Mouse (Mus musculus): ENCODE results near the gene Sel1l3. TPM values are rescaled to one million over a fixed set of nuclear protein-coding genes. Genes with fewer than 3 reads are reported as not detected.

The Sel1l3 gene
- polyA plus RNA-seq, 1 experiment from 2014 or later: 0.10 TPM

- ATAC-seq: no peak
- H3K27me3 ChIP-seq (replicated peaks): peaks cover 70% of the 10 kb centered on the region
These were observed 1.5 kb downstream of the Sel1l3 start for GRCm38 (mm10) chr5:53212087-53212781.

GRCm38 (mm10) chr5:53211241-53211640, 2.5 kb downstream of the Sel1l3 start:
- H3K4me2 ChIP-seq: no peak overlapping the region
- ATAC-seq: no peak
- no peaks in the 10 kb centered on the region for H3K36me3 ChIP-seq
- no peaks in the 10 kb centered on the region for H3K9me3 ChIP-seq (replicated peaks)
- H3K4me3 ChIP-seq: no peak overlapping the region
- H3K9ac ChIP-seq: no peak overlapping the region
- H3K4me1 ChIP-seq: peaks cover 6% of the 10 kb centered on the region; the same call in 1 of the 2 replicates
- WGBS (ENCODE audit: insufficient replicate concordance): 49% methylated on average over 6 of the region's 6 CpGs
- no peak overlapping the region for H3K27ac ChIP-seq
- peaks cover 69% of the 10 kb centered on the region for H3K27me3 ChIP-seq (replicated peaks)

More at GRCm38 (mm10) chr5:53212087-53212781, 1.5 kb downstream of the Sel1l3 start:
- no peaks in the 10 kb centered on the region for H3K36me3 ChIP-seq
- H3K9ac ChIP-seq: no peak overlapping the region
- WGBS (ENCODE audit: insufficient replicate concordance): 15% methylated on average over 20 of the region's 20 CpGs
- H3K4me2 ChIP-seq: peak overlapping the region; percentile 78
- H3K27ac ChIP-seq: no peak overlapping the region
- peaks cover 6% of the 10 kb centered on the region; the same call in 1 of the 2 replicates for H3K4me1 ChIP-seq
- no peaks in the 10 kb centered on the region for H3K9me3 ChIP-seq (replicated peaks)
- peak overlapping the region; percentile 53 for H3K4me3 ChIP-seq

GRCm38 (mm10) chr5:53210481-53210880, 3.2 kb downstream of the Sel1l3 start:
- Histone ChIP-seq H3K27me3 (replicated peaks) (peaks cover 61% of the 10 kb centered on the region), H3K4me2 (no peak overlapping the region), H3K36me3 (no peaks in the 10 kb centered on the region), H3K4me1 (peaks cover 6% of the 10 kb centered on the region; the same call in 1 of the 2 replicates), H3K9me3 (replicated peaks) (no peaks in the 10 kb centered on the region), H3K9ac (no peak overlapping the region), H3K4me3 (no peak overlapping the region), H3K27ac (no peak overlapping the region)
- no peak for ATAC-seq
- WGBS (ENCODE audit: insufficient replicate concordance): 51% methylated on average over 4 of the region's 4 CpGs

- Histone ChIP-seq H3K9ac (no peak overlapping the region), H3K27me3 (replicated peaks) (peaks cover 54% of the 10 kb centered on the region), H3K36me3 (no peaks in the 10 kb centered on the region), H3K4me2 (no peak overlapping the region), H3K4me1 (peaks cover 6% of the 10 kb centered on the region; the same call in 1 of the 2 replicates), H3K4me3 (no peak overlapping the region), H3K9me3 (replicated peaks) (no peaks in the 10 kb centered on the region), H3K27ac (no peak overlapping the region)
- no peak for ATAC-seq
- 49% methylated on average over 7 of the region's 7 CpGs for WGBS (ENCODE audit: insufficient replicate concordance)
These were observed 4.0 kb downstream of the Sel1l3 start for GRCm38 (mm10) chr5:53209773-53210172.

GRCm38 (mm10) chr5:53208731-53209130, 5.0 kb downstream of the Sel1l3 start:
- H3K27me3 ChIP-seq (replicated peaks): peaks cover 44% of the 10 kb centered on the region
- peaks cover 3% of the 10 kb centered on the region; the same call in 1 of the 2 replicates for H3K4me1 ChIP-seq
- H3K4me2 ChIP-seq: no peak overlapping the region
- H3K4me3 ChIP-seq: no peak overlapping the region
- H3K9me3 ChIP-seq (replicated peaks): no peaks in the 10 kb centered on the region
- no peak overlapping the region for H3K9ac ChIP-seq
- no peaks in the 10 kb centered on the region for H3K36me3 ChIP-seq
- H3K27ac ChIP-seq: no peak overlapping the region
- ATAC-seq: no peak
- 89% methylated on average over 1 of the region's 1 CpGs for WGBS (ENCODE audit: insufficient replicate concordance)

- no peaks in the 10 kb centered on the region for H3K4me1 ChIP-seq
- ATAC-seq: no peak
- H3K9ac ChIP-seq: no peak overlapping the region
- H3K4me2 ChIP-seq: no peak overlapping the region
- no peak overlapping the region for H3K4me3 ChIP-seq
- WGBS (ENCODE audit: insufficient replicate concordance): 68% methylated on average over 5 of the region's 5 CpGs
- peaks cover 22% of the 10 kb centered on the region for H3K27me3 ChIP-seq (replicated peaks)
- no peaks in the 10 kb centered on the region for H3K36me3 ChIP-seq
- no peaks in the 10 kb centered on the region for H3K9me3 ChIP-seq (replicated peaks)
- H3K27ac ChIP-seq: no peak overlapping the region
These were observed 7.2 kb downstream of the Sel1l3 start for GRCm38 (mm10) chr5:53206575-53206974.

GRCm38 (mm10) chr5:53202748-53203147, 11.0 kb downstream of the Sel1l3 start:
- Histone ChIP-seq H3K9ac (no peak overlapping the region), H3K36me3 (no peaks in the 10 kb centered on the region), H3K4me1 (no peaks in the 10 kb centered on the region), H3K27ac (no peak overlapping the region), H3K4me2 (no peak overlapping the region), H3K4me3 (no peak overlapping the region), H3K27me3 (replicated peaks) (no peaks in the 10 kb centered on the region), H3K9me3 (replicated peaks) (no peaks in the 10 kb centered on the region)
- ATAC-seq: no peak
- 57% methylated on average over 8 of the region's 8 CpGs for WGBS (ENCODE audit: insufficient replicate concordance)

- WGBS (ENCODE audit: insufficient replicate concordance): 67% methylated on average over 10 of the region's 10 CpGs
- no peaks in the 10 kb centered on the region for H3K4me1 ChIP-seq
- H3K36me3 ChIP-seq: no peaks in the 10 kb centered on the region
- ATAC-seq: no peak
- no peak overlapping the region for H3K9ac ChIP-seq
- no peak overlapping the region for H3K4me2 ChIP-seq
- H3K27ac ChIP-seq: no peak overlapping the region
- H3K9me3 ChIP-seq (replicated peaks): no peaks in the 10 kb centered on the region
- no peak overlapping the region for H3K4me3 ChIP-seq
- H3K27me3 ChIP-seq (replicated peaks): no peaks in the 10 kb centered on the region
These were observed 12.9 kb downstream of the Sel1l3 start for GRCm38 (mm10) chr5:53200825-53201224.

- H3K36me3 ChIP-seq: no peaks in the 10 kb centered on the region
- H3K27ac ChIP-seq: no peak overlapping the region
- H3K27me3 ChIP-seq (replicated peaks): no peaks in the 10 kb centered on the region
- no peak overlapping the region for H3K4me2 ChIP-seq
- ATAC-seq: no peak
- no peak overlapping the region for H3K4me3 ChIP-seq
- 46% methylated on average over 1 of the region's 1 CpGs for WGBS (ENCODE audit: insufficient replicate concordance)
- no peaks in the 10 kb centered on the region for H3K9me3 ChIP-seq (replicated peaks)
- H3K4me1 ChIP-seq: no peaks in the 10 kb centered on the region
- no peak overlapping the region for H3K9ac ChIP-seq
These were observed 15.3 kb downstream of the Sel1l3 start for GRCm38 (mm10) chr5:53198408-53198807.

GRCm38 (mm10) chr5:53196387-53197088, 17.2 kb downstream of the Sel1l3 start:
- no peaks in the 10 kb centered on the region for H3K9me3 ChIP-seq (replicated peaks)
- H3K36me3 ChIP-seq: no peaks in the 10 kb centered on the region
- H3K27ac ChIP-seq: no peak overlapping the region
- no peak overlapping the region for H3K9ac ChIP-seq
- no peaks in the 10 kb centered on the region for H3K27me3 ChIP-seq (replicated peaks)
- WGBS (ENCODE audit: insufficient replicate concordance): 41% methylated on average over 10 of the region's 10 CpGs
- no peak overlapping the region for H3K4me3 ChIP-seq
- H3K4me2 ChIP-seq: no peak overlapping the region
- no peak for ATAC-seq
- H3K4me1 ChIP-seq: no peaks in the 10 kb centered on the region

GRCm38 (mm10) chr5:53194841-53195240, 18.9 kb downstream of the Sel1l3 start:
- Histone ChIP-seq H3K27ac (no peak overlapping the region), H3K9ac (no peak overlapping the region), H3K4me2 (no peak overlapping the region), H3K4me3 (no peak overlapping the region), H3K4me1 (no peaks in the 10 kb centered on the region), H3K27me3 (replicated peaks) (no peaks in the 10 kb centered on the region), H3K9me3 (replicated peaks) (no peaks in the 10 kb centered on the region), H3K36me3 (no peaks in the 10 kb centered on the region)
- no peak for ATAC-seq
- WGBS (ENCODE audit: insufficient replicate concordance): 48% methylated on average over 3 of the region's 3 CpGs

GRCm38 (mm10) chr5:53194421-53194820, 19.3 kb downstream of the Sel1l3 start:
- ATAC-seq: no peak
- Histone ChIP-seq H3K4me2 (no peak overlapping the region), H3K36me3 (no peaks in the 10 kb centered on the region), H3K27ac (no peak overlapping the region), H3K9me3 (replicated peaks) (no peaks in the 10 kb centered on the region), H3K4me3 (no peak overlapping the region), H3K9ac (no peak overlapping the region), H3K4me1 (no peaks in the 10 kb centered on the region), H3K27me3 (replicated peaks) (no peaks in the 10 kb centered on the region)
- 38% methylated on average over 2 of the region's 2 CpGs for WGBS (ENCODE audit: insufficient replicate concordance)
